Mouse (Mus musculus) frontal cortex, adult (tissue): ENCODE results near the gene Olfr1019.

ENCODE experiments used
- ATAC-seq: cut with Nextera tagmentation; 2 replicates; pipeline ENCODE4 v1.9.2; 2017; ENCODE audit warnings: mild to moderate bottlenecking, moderate library complexity, mixed read lengths; ENCODE audit not compliant: low TSS enrichment

Olfr1019 gene

DNA sequence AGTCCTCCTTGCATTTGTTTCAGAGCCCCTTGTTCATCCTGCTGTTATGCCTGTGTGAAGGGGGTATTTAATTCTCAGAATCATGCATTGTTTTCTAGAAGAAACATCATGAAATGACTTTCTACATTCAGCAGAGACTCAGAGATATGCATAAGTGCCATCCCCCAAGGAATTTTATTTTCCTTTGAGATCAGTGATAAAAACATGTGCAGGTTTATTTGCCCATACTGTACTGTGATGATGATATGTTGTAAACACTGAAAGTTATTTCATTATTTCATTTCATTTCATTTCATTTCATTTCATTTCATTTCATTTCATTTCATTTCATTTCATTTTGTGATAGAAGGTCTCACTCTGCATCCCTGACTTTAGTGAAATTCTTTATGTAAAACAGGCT, at the start of gene Olfr1019:
Olfr1019 (minus strand) TSS at position 101 of the 400 bp plus-strand sequence.
- no peak for ATAC-seq

- no peak for ATAC-seq
These were observed 40.1 kb upstream of the Olfr1019 start, which contains the start of gene Olfr1023 for GRCm38 (mm10) chr2:85885340-85885739. TSS of gene Olfr1023 (plus strand) at chr2:85885640.

GRCm38 (mm10) chr2:85868294-85868693, 23.0 kb upstream of the Olfr1019 start, which contains the start of gene Olfr1022:
TSS of gene Olfr1022 (plus strand) at chr2:85868594.
- no peak for ATAC-seq

- ATAC-seq: no peak
These were observed 1.4 kb upstream of the Olfr1019 start, which contains the start of gene Olfr1020 for GRCm38 (mm10) chr2:85846730-85847129. TSS of gene Olfr1020 (plus strand) at chr2:85847030.

DNA sequence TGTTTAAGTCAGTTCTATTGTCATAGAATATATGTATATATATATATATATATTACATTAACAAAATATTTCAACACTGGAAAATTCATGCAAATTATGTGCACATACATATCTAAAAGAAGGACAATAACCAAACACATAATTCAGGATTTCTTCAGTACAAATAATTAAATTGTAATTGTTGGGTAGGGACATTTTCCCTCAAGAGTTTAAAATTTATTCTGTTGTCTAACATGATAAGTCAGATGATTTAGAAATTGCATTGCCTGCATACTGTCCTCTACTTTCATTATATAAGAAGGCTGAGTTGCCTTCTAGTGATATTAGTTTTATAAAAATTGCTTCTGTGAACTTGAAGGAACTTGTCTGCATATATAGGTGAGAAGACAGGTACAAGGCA, 27.1 kb downstream of the Olfr1019 start, which contains the start of gene Olfr1018:
Olfr1018 (plus strand) TSS at position 301 of the 400 bp plus-strand sequence.
- ATAC-seq: no peak

GRCm38 (mm10) chr2:85804501-85804900, 40.8 kb downstream of the Olfr1019 start:
- no peak for ATAC-seq

DNA sequence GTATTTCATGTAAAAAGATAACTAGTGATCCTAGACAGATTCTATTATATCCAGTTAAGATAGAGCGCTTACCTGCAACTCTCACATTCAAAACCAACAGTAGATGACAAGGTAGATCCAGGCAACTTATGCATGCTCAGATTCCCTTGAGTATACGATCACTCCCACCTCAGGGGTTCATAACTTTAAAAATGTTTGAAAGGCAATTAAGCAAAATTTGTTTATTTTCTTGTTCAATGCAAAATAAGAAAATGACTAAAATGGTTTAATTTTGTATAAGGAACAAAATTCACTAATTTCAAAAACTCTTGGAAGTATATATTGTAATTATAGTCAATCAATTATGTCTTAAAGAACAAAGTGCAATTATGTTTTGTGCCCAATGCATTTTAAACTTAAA, 42.8 kb downstream of the Olfr1019 start, which contains the start of gene Olfr1016:
Olfr1016 (minus strand) TSS at position 101 of the 400 bp plus-strand sequence.
- no peak for ATAC-seq

DNA sequence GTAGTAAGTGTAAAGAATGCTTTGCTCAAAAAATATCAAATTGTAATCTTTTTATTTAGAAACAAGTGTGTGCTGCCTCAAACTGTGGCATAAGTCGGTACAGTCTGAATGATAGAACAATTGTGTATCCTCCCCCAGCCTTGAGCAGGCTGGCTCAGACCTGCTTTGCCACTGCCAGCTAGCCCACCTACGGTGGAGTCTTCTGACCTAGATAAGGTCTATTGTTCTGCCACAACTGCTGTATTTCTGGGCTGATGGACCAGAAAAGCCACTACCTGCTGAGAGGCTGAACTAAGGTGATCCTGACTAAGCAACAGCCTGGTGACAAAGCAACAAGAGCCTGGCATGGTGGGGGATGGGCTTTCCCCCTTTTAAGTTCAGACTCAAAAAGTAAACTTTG, 53.0 kb downstream of the Olfr1019 start:
- no peak for ATAC-seq
